Mouse (Mus musculus) liver, adult 2 months (tissue): ENCODE data around the gene Myo1a.

Source experiments
- CTCF ChIP-seq: fragments of 200-500 bp; IDR thresholded peaks from 2 replicates; pipeline ENCODE4 v1.5.1; 2011; ENCODE audit warnings: low read depth, low read length, control low read depth
- POLR2A ChIP-seq: fragments of 200-500 bp; IDR thresholded peaks from 2 replicates; pipeline ENCODE4 v1.6.1; 2011; ENCODE audit warnings: low read length, control low read depth; ENCODE audit not compliant: insufficient read depth; ENCODE audit errors: extremely low read depth

GRCm38 (mm10) chr10:127754566-127755166, 49.7 kb downstream of the Myo1a start:
- TF ChIP-seq CTCF (no peak), POLR2A (no peak)
